Mouse (Mus musculus) midbrain, embryonic 15.5 days (tissue): ENCODE measurements around the gene Cldn6. TPM values are rescaled to one million over a fixed set of nuclear protein-coding genes. Genes with fewer than 3 reads are reported as not detected.
A peak's percentile ranks its signal among the peaks of the same experiment; 100 is the strongest.

Experiments used
- ATAC-seq: fragments of 200-750 bp; cut with Nextera tagmentation; replicated peaks from 2 replicates; pipeline ENCODE4 v1.8.0; 2017; ENCODE audit warnings: moderate TSS enrichment
- H3K27ac ChIP-seq: fragments of 300-500 bp; sonication (generic); 2 replicates; pipeline ENCODE4 v1.5.1; 2015; ENCODE audit warnings: mild to moderate bottlenecking, inconsistent platforms
- H3K27me3 ChIP-seq: fragments of 300-500 bp; sonication (generic); replicated peaks from 2 replicates; pipeline ENCODE4 v1.6.1; 2015; ENCODE audit warnings: inconsistent platforms
- H3K36me3 ChIP-seq: fragments of 300-500 bp; sonication (generic); replicated peaks from 2 replicates; pipeline ENCODE4 v1.6.1; 2015; ENCODE audit warnings: inconsistent platforms
- H3K4me1 ChIP-seq: fragments of 300-500 bp; sonication (generic); 2 replicates; pipeline ENCODE4 v1.6.1; 2015; ENCODE audit warnings: inconsistent platforms
- H3K4me2 ChIP-seq: fragments of 300-500 bp; sonication (generic); 2 replicates; pipeline ENCODE4 v1.6.1; 2015; ENCODE audit warnings: inconsistent platforms, mild to moderate bottlenecking, moderate library complexity
- H3K4me3 ChIP-seq: fragments of 300-500 bp; sonication (generic); 2 replicates; pipeline ENCODE4 v1.5.1; 2015; ENCODE audit warnings: mild to moderate bottlenecking, inconsistent platforms
- H3K9ac ChIP-seq: fragments of 300-500 bp; sonication (generic); 2 replicates; pipeline ENCODE4 v1.6.1; 2015; ENCODE audit warnings: mild to moderate bottlenecking, inconsistent platforms
- H3K9me3 ChIP-seq: fragments of 300-500 bp; sonication (generic); 2 replicates; pipeline ENCODE4 v1.6.1; 2016; ENCODE audit warnings: inconsistent platforms
- WGBS: fragments of 180-500 bp; shearing (Covaris S2); methylation state at CpG from one replicate; pipeline ENCODE4 v1.1.7; 2015; ENCODE audit warnings: mixed read lengths; 5-methylcytosine and 5-hydroxymethylcytosine counted together
- polyA plus RNA-seq: library from polyadenylated mRNA; unstranded; fragments of >200 nt; fragmentation: Nextera tagmentation; extraction: Ambion mirVana; gene quantifications from 2 replicates; pipeline ENCODE4 v1.2.1, GENCODE M21; 2015

Gene Cldn6
- 0.23 TPM in 1 of 2 replicates, not detected in the other for polyA plus RNA-seq

DNA sequence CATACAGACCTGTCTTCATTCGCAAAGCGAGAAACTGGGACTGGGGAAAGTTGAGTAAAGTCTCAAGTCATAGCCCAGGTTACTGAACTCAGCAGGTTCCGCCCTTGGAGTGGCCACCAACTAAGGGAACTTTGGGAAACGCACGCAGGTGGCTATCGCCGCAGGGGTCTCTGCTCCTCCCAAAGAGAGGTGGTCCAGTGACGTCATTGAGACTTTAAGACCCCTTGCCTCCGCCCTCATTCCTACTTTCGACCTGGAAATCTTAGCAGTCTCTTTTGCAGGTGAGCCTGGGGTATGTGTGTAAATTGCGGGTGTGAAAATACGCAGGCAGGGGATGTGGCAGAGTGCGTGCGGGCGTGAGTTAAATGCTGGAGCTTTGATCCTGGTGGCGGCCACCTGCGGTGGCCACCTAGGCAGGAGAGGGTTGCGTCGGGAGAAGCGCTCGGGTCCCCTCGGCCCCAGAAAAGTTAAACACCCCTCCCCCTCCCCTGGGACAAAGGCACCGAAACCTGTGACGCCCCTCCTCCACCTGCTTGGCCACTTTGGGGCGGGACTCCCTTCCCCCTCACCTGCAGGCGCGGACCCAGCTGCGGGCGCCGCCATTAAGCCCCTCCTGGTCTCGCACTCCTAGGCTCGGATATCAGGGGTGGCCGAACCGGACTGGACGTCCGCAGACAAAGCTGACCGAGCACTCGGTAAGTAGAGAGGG lies at the start of gene Cldn6:
Cldn6 (plus strand) TSS at position 123 of the 709 bp plus-strand sequence.
- H3K9ac ChIP-seq: no peak within 1 kb of the TSS
- H3K27me3 ChIP-seq: peaks cover 92% of the 10 kb centered on the region
- 2% methylated on average over 38 of the region's 38 CpGs for WGBS
- H3K4me1 ChIP-seq: peaks cover 37% of the 10 kb centered on the region
- ATAC-seq: no peak
- no peaks in the 10 kb centered on the region for H3K9me3 ChIP-seq
- H3K4me2 ChIP-seq: peak within 1 kb of the TSS; percentile 28
- H3K27ac ChIP-seq: no peak within 1 kb of the TSS
- H3K36me3 ChIP-seq: no peaks in the 10 kb centered on the region
- H3K4me3 ChIP-seq: 0 out of 2 replicates have a peak within 1 kb of the TSS, but pooled peaks have one; percentile 7

DNA sequence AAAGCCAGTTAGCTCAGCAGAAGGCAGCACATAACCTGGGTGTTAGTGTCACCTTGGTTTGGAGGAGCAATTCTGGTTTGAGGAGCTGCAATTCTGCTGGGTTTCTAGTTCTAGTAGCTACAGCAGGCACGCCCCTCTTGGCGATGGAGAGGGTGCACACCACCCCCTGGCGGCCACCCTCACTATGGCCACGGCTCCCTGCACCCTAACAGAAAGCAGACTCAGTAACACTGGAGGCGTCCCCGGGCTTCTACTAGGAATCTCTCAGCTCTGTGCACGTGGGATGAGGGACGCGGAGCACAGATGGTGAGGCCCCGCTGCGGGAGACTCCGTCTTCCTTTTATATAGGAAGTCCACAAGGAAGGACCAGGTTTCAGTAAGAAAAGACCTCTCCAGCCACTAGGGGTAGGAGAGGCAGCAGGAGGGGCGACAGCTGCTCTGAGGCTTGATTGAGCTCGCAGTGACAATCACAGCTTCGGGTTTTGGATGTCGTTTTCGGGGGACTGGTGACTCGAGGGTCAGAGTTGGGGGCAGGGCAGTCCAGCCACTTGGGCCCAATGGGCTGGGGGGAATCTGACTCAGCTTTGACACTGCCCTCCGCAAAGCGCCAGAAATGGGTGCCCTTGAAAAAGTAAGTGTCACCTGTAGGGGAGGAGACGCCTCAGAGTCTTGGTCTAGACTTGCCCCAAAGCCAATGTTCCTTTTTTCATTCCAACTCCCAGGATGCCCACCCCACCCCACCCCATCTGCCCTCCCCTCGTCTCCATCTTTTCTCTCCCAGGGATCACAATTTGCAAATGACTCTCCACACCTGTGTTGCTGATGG lies 48.6 kb upstream of the Cldn6 start:
- ATAC-seq: peak; percentile 78
- no peak overlapping the region for H3K9ac ChIP-seq
- no peaks in the 10 kb centered on the region for H3K27me3 ChIP-seq
- no peaks in the 10 kb centered on the region for H3K36me3 ChIP-seq
- H3K27ac ChIP-seq: no peak overlapping the region
- H3K4me3 ChIP-seq: 0 out of 2 replicates have a peak overlapping the region, but pooled peaks have one; percentile 10
- 19% methylated on average over 22 of the region's 22 CpGs for WGBS
- peak overlapping the region; percentile 39 for H3K4me2 ChIP-seq
- no peaks in the 10 kb centered on the region for H3K9me3 ChIP-seq
- H3K4me1 ChIP-seq: no peaks in the 10 kb centered on the region

DNA sequence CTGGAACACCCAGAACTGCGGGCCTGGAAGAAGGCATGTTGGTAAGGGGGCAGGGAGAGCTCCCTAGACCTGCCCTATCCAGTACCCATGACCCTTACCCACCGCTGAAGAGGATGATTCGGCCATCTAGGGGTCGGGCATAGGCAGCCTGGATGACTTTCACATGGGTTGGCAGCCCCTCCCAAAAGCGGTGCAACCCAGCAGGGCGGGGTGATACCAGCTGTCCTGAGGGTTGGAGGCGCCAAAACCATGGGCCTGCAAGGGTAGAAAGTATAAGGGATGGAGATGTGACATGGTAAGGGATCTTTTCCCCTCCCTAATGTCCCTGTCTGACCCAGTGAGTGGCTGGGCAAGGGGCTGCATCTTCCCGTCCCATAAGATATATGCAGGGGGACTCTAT lies 47.8 kb upstream of the Cldn6 start:
- Histone ChIP-seq H3K9me3 (no peaks in the 10 kb centered on the region), H3K4me3 (no peak overlapping the region), H3K9ac (no peak overlapping the region), H3K4me1 (no peaks in the 10 kb centered on the region), H3K27ac (no peak overlapping the region), H3K27me3 (no peaks in the 10 kb centered on the region), H3K36me3 (no peaks in the 10 kb centered on the region), H3K4me2 (no peak overlapping the region)
- 84% methylated on average over 8 of the region's 8 CpGs for WGBS
- ATAC-seq: no peak

DNA sequence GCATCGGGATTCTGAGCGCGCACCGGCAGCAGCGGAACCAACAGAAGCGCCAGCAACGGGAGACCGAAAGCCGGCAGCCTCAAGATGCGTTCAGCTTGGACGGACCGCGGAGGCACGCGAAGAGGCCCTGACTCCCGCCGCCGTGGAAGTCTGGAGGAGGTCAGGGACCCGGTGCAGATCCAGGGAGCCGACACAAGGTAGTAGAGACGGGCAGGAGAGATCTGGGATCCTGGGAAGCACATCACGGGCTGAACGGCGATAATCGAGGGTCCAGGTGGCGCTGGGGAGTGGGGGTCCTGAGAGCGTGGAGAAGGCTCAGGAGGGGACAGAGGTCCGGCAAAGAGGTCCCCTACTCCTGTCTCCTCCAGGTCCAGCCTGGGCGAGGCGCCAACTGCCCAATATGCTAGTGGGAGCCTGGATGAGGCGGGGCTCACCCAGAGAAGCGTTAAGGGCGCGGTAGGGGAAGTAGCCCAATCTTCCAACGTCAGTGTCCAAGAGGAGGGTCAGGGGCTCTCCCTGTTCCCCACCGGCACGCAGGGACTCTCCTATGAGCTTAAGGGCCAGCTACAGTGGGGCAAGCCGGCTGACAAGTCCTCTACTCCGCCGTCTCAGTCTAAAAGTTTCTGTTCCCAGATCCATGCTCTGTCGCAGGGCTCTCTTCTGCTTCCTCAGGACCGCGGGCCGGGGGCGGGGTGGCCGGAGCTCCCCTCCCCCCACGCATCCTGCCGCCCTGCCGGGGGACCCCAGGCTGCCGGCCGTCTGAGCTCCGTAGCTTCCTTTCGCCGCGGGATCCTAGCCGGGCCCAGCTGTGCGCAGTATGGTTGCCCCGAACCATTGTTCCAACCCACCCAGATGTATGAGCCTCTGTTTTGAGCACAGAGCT lies 34.2 kb upstream of the Cldn6 start, which contains the start of gene Mmp25:
Mmp25 (minus strand) TSS at position 665 of the 883 bp plus-strand sequence.
- Histone ChIP-seq H3K27ac (no peak within 1 kb of the TSS), H3K36me3 (no peaks in the 10 kb centered on the region), H3K4me1 (peaks cover 9% of the 10 kb centered on the region), H3K4me3 (peak within 1 kb of the TSS; percentile 39), H3K4me2 (peak within 1 kb of the TSS; percentile 65), H3K9ac (peak within 1 kb of the TSS; percentile 31), H3K27me3 (peaks cover 27% of the 10 kb centered on the region), H3K9me3 (no peaks in the 10 kb centered on the region)
- WGBS: under 1% methylated on average over 58 of the region's 58 CpGs
- no peak; the same call in 1 of the 2 replicates for ATAC-seq

DNA sequence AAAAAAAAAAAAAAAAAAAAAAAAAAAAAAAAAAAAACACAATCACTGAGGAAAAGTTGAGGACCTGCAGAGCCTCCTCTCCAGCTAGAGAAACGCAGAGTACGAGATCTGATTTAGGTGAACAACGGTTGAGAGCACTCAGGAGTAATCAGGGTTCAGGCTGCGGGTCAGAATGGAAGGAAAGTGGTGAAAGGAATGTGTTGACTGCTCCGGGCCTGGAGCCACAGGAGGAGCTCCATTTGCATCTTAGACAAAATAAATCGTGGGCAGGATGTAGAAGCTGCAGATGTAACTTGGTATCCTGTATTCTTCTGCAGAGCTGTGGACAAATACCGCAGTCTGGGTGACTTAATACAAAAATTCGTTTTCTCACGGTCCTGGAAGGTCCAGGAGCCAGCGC lies 33.2 kb upstream of the Cldn6 start:
- H3K4me2 ChIP-seq: no peak overlapping the region
- H3K27me3 ChIP-seq: peaks cover 27% of the 10 kb centered on the region
- peaks cover 9% of the 10 kb centered on the region for H3K4me1 ChIP-seq
- no peaks in the 10 kb centered on the region for H3K36me3 ChIP-seq
- no peak overlapping the region for H3K4me3 ChIP-seq
- H3K27ac ChIP-seq: no peak overlapping the region
- H3K9me3 ChIP-seq: no peaks in the 10 kb centered on the region
- no peak for ATAC-seq
- 26% methylated on average over 10 of the region's 10 CpGs for WGBS
- no peak overlapping the region for H3K9ac ChIP-seq

DNA sequence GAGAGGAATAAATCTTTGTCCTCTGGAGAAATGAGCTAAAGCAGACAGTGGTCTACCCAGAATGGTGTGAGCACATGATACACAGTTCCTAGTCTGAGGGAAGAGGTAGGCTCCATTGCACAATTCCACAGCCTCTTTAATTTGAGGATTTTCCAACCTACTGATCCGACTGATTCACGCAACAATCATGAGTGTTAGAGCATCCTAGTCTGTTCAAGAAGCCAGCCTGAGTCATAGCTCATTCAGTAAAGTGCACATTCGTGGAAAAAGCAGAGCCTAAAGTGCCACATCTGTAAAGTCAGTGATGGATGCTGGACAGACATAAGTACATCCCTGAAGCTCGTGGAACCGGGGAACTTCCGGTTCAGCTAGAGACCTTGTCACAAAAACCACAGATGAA lies 27.7 kb upstream of the Cldn6 start:
- no peak overlapping the region for H3K27ac ChIP-seq
- no peak for ATAC-seq
- no peak overlapping the region for H3K4me3 ChIP-seq
- WGBS: 87% methylated on average over 6 of the region's 6 CpGs
- no peak overlapping the region for H3K9ac ChIP-seq
- H3K36me3 ChIP-seq: no peaks in the 10 kb centered on the region
- no peaks in the 10 kb centered on the region for H3K4me1 ChIP-seq
- no peak overlapping the region for H3K4me2 ChIP-seq
- H3K27me3 ChIP-seq: peaks cover 5% of the 10 kb centered on the region; the same call in 1 of the 2 replicates
- H3K9me3 ChIP-seq: no peaks in the 10 kb centered on the region

DNA sequence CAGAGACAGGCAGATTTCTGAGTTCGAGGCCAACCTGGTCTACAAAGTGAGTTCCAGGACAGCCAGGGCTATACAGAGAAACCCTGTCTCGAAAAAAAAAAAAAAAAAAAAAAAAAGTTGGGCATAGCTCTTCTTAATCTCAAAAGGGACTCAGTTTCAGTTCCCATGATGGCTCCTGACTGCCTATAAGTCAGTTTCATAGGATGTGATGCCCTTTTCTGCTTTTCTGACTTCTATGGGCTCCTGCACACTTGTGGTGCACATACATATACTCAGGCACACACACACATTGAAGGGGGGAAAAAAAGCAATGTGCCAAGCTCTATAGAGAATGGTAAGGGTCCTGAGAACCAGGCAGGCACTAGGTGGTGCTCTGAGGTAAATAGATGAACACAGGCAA lies 25.7 kb upstream of the Cldn6 start:
- Histone ChIP-seq H3K4me1 (no peaks in the 10 kb centered on the region), H3K9ac (no peak overlapping the region), H3K27me3 (no peaks in the 10 kb centered on the region; the same call in 1 of the 2 replicates), H3K36me3 (no peaks in the 10 kb centered on the region), H3K4me3 (no peak overlapping the region), H3K9me3 (no peaks in the 10 kb centered on the region), H3K27ac (no peak overlapping the region), H3K4me2 (no peak overlapping the region)
- WGBS: 67% methylated on average over 2 of the region's 2 CpGs
- ATAC-seq: no peak

DNA sequence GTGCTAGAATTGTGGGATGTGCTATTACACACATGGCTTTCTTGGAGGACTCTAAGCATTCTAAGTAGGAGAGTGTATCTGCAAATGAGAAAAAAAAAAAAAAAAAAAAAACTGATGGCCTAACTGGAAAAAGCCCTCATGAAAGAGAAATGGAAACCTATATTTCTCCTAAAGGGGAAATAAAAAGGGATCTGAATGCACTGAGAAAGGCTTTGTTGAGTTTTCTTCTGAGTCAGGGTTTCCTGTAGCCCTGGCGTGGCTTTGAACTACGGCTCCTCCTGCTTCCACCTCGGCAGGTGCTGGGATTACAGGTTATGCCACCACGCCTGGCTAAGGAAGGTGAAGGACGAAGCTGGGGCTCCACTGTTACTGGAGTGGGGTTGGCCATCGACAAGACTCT lies 25.0 kb upstream of the Cldn6 start:
- no peak overlapping the region for H3K4me3 ChIP-seq
- H3K4me1 ChIP-seq: no peaks in the 10 kb centered on the region
- H3K9ac ChIP-seq: no peak overlapping the region
- WGBS: 74% methylated on average over 6 of the region's 6 CpGs
- H3K27me3 ChIP-seq: peaks cover 1% of the 10 kb centered on the region
- H3K4me2 ChIP-seq: no peak overlapping the region
- ATAC-seq: no peak
- no peaks in the 10 kb centered on the region for H3K9me3 ChIP-seq
- H3K36me3 ChIP-seq: no peaks in the 10 kb centered on the region
- no peak overlapping the region for H3K27ac ChIP-seq

DNA sequence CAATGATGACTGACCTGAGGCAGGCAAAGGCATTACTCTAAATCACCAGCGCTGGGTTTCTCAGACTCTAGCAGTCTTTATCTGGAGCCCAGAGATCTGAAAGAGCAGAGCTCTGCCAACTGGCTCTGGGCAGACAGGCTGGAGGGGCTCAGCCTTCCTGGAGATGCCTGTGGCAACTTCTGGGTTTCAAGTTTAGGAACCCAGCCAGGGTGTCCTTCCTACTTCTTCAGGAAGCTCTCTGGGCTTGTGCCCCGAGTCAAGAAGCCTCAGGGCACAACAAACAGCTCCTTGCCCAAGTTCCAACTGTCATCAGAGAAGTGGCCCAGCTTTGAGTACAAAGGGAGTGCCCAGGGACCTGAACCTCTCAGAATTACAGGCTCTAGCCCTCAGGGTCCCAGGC lies 24.6 kb upstream of the Cldn6 start:
- no peaks in the 10 kb centered on the region for H3K9me3 ChIP-seq
- ATAC-seq: no peak
- no peak overlapping the region for H3K9ac ChIP-seq
- H3K4me1 ChIP-seq: no peaks in the 10 kb centered on the region
- no peaks in the 10 kb centered on the region for H3K36me3 ChIP-seq
- H3K4me2 ChIP-seq: no peak overlapping the region
- no peak overlapping the region for H3K4me3 ChIP-seq
- H3K27me3 ChIP-seq: peaks cover 5% of the 10 kb centered on the region
- H3K27ac ChIP-seq: no peak overlapping the region
- 67% methylated on average over 2 of the region's 2 CpGs for WGBS

DNA sequence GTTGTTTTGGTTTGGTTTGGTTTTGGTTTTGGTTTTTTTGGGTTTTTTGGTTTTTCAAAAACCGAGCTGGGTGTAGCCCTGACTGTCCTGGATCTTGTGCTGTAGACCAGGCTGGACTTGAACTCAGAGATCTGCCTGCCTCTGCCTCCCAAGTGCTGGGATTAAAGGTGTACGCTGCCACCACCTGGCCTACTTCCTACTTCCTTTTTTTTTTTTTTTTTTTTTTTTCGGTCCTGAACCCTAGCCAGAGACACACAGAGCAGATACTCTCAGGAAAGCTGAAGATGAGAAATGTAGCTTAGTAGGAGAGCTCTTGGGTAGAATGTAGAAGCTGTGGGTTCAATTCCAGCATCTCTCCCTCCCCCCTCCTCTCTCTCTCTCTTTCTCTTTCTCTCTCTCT lies 20.6 kb upstream of the Cldn6 start:
- no peak overlapping the region for H3K4me3 ChIP-seq
- WGBS: 78% methylated on average over 3 of the region's 3 CpGs
- no peak overlapping the region for H3K9ac ChIP-seq
- H3K4me2 ChIP-seq: no peak overlapping the region
- peaks cover 39% of the 10 kb centered on the region for H3K27me3 ChIP-seq
- ATAC-seq: no peak
- no peak overlapping the region for H3K27ac ChIP-seq
- H3K36me3 ChIP-seq: no peaks in the 10 kb centered on the region
- no peaks in the 10 kb centered on the region for H3K4me1 ChIP-seq
- H3K9me3 ChIP-seq: no peaks in the 10 kb centered on the region

DNA sequence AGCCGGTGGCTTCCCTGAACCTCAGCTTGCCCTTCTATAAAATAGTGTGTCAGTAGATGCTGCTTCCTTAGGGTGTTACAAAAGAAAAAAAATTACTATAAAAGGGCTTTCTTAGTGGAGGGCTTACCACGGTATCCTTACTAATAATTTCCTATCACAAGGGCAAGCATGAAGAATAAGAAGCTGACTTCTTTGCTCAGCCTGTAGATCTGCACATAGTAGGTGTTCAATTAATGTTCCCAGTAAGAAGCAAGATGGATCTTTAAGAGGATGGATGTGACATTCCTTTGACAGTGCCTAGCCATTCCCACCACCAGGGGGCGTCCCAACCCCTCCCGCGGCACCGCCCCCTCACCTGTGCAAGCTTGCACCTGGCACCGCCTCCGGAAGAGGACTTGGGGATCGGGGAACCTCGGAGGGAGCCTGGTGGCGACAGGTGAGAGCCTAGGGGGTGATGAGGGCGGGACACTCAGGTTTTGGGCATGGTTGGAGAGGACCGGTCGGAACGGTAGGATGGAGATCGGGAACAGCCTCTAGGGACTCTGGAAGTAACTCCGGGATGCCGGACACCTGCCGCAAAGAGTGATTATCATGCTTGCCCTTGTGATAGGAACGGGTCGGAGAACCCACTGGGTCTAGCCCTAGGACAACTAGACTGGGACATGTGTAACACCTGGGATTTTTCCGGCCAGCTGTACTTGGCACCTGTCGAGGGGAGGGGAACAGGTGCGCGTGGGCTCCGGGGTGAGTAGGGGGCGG lies 18.8 kb upstream of the Cldn6 start, which contains the start of gene Bicdl2:
Bicdl2 (plus strand) TSS at position 390 of the 759 bp plus-strand sequence.
- Histone ChIP-seq H3K4me3 (no peak within 1 kb of the TSS), H3K36me3 (no peaks in the 10 kb centered on the region), H3K27ac (no peak within 1 kb of the TSS), H3K9me3 (no peaks in the 10 kb centered on the region), H3K4me1 (no peaks in the 10 kb centered on the region), H3K9ac (no peak within 1 kb of the TSS), H3K4me2 (peak within 1 kb of the TSS; percentile 14), H3K27me3 (peaks cover 42% of the 10 kb centered on the region)
- WGBS: 7% methylated on average over 27 of the region's 27 CpGs
- ATAC-seq: no peak
